Mouse (Mus musculus): Measurements from ENCODE around the gene Glod4.

- no peak for TF ChIP-seq POLR2A (IDR thresholded peaks at IDR 0.05; ENCODE audit: insufficient read depth, low read depth, low read length)
- TF ChIP-seq CTCF (IDR thresholded peaks at IDR 0.05; ENCODE audit: insufficient read depth, low read depth, low read length) = no peak
These were observed 120.0 kb downstream of the Glod4 start for GRCm38 (mm10) chr11:76123517-76123916.

All from olfactory bulb, adult 2 months (tissue).